In genomic region chr9:20519949-20520348, GRCm38 (mm10) we compare ENCODE assay signal across 8 mouse cellular contexts. TPM values are rescaled to one million over a fixed set of nuclear protein-coding genes. Genes with fewer than 3 reads are reported as not detected.
DNase-seq lines count a peak whose midpoint lies in the region; ATAC-seq lines count a peak whose summit lies in the region.

No protein-coding gene starts in this region.

- no peak for ATAC-seq in lung, embryonic 15.5 days (ENCODE audit: borderline replicate concordance, extremely low read depth, low FRiP score, low TSS enrichment)
- no peak for ATAC-seq in neural tube, embryonic 12.5 days (ENCODE audit: low FRiP score, low read depth)

- peaks cover 21% of the 10 kb centered on the region; the same call in 1 of the 2 replicates for H3K36me3 ChIP-seq in lung, embryonic 15.5 days
- peaks cover 11% of the 10 kb centered on the region for H3K36me3 ChIP-seq in neural tube, embryonic 12.5 days

- peak overlapping the region; percentile 41 for H3K9ac ChIP-seq in lung, embryonic 15.5 days
- peak overlapping the region; percentile 49; the same call in 1 of the 2 replicates for H3K9ac ChIP-seq in neural tube, embryonic 12.5 days

- H3K4me2 ChIP-seq in lung, embryonic 15.5 days = peak overlapping the region; percentile 73
- peak overlapping the region; percentile 80 for H3K4me2 ChIP-seq in neural tube, embryonic 12.5 days (replicated peaks)

- 11% methylated on average over 4 of the region's 4 CpGs for WGBS in lung, embryonic 15.5 days
- 15% methylated on average over 4 of the region's 4 CpGs for WGBS in neural tube, embryonic 12.5 days

- no peak for DNase-seq in lung, postnatal 25 days (ENCODE audit: low spot score)
- peak; percentile 28 for DNase-seq in embryo, embryonic 11 days
- peak; percentile 19 for DNase-seq in induced T-regulatory cell, adult 2 months (ENCODE audit: low read depth)
- DNase-seq in layer of hippocampus, postnatal 10 days (ENCODE audit: low spot score in 2 of 2) = no peak
- DNase-seq in kidney, postnatal 10 days = no peak
- no peak for DNase-seq in cerebellum, adult 11 months

- H3K9me3 ChIP-seq in lung, embryonic 15.5 days = no peaks in the 10 kb centered on the region
- H3K9me3 ChIP-seq in neural tube, embryonic 12.5 days = no peaks in the 10 kb centered on the region

- H3K27ac ChIP-seq in lung, embryonic 15.5 days = no peak overlapping the region
- no peak overlapping the region for H3K27ac ChIP-seq in neural tube, embryonic 12.5 days

- peak overlapping the region; percentile 45 for H3K4me3 ChIP-seq in lung, embryonic 15.5 days
- H3K4me3 ChIP-seq in neural tube, embryonic 12.5 days = peak overlapping the region; percentile 55

- no peaks in the 10 kb centered on the region for H3K27me3 ChIP-seq in lung, embryonic 15.5 days
- H3K27me3 ChIP-seq in neural tube, embryonic 12.5 days (replicated peaks) = no peaks in the 10 kb centered on the region

- H3K4me1 ChIP-seq in lung, embryonic 15.5 days = peaks cover 36% of the 10 kb centered on the region
- peaks cover 13% of the 10 kb centered on the region for H3K4me1 ChIP-seq in neural tube, embryonic 12.5 days

RNA-seq across cellular contexts. Expression of gene Zfp266, which starts 1.3 kb away (rescaled TPM):
- 103 and 107 TPM in 2 replicates for polyA plus RNA-seq in lung, embryonic 15.5 days (2015; fragmentation: Nextera tagmentation; extraction: Ambion mirVana)
- polyA plus RNA-seq in neural tube, embryonic 12.5 days (2016; fragmentation: Nextera tagmentation; extraction: Ambion mirVana) = 142 and 146 TPM in 2 replicates
- 10 to 100 TPM; 60.2 to 63.5 TPM for total RNA-seq in layer of hippocampus, postnatal 10 days (2021)

RNA-seq across cellular contexts. Expression of gene Zfp426, which starts 27.4 kb away (rescaled TPM):
- 19.2 and 22.8 TPM in 2 replicates for polyA plus RNA-seq in lung, embryonic 15.5 days (2015; fragmentation: Nextera tagmentation; extraction: Ambion mirVana)
- 30.3 and 31.3 TPM in 2 replicates for polyA plus RNA-seq in neural tube, embryonic 12.5 days (2016; fragmentation: Nextera tagmentation; extraction: Ambion mirVana)
- total RNA-seq in layer of hippocampus, postnatal 10 days (2021) = 10 to 100 TPM; 34.1 to 36.8 TPM

RNA-seq across cellular contexts. Expression of gene Zfp26, which starts 60.0 kb away (rescaled TPM):
- 19.7 and 21.6 TPM in 2 replicates for polyA plus RNA-seq in lung, embryonic 15.5 days (2015; fragmentation: Nextera tagmentation; extraction: Ambion mirVana)
- polyA plus RNA-seq in neural tube, embryonic 12.5 days (2016; fragmentation: Nextera tagmentation; extraction: Ambion mirVana) = 25.5 and 25.6 TPM in 2 replicates
- 10 to 100 TPM; 31.6 to 35.6 TPM for total RNA-seq in layer of hippocampus, postnatal 10 days (2021)

Comparison
In these comparisons a context has a peak if more than half of its experiments do, and no peak if none do; other contexts are left out.
1. DNase-seq: peak in embryo, embryonic 11 days (single experiment) and induced T-regulatory cell, adult 2 months (single experiment); none in lung, postnatal 25 days (single experiment), layer of hippocampus, postnatal 10 days (0 of 2), kidney, postnatal 10 days (single experiment) and cerebellum, adult 11 months (single experiment).